Mouse (Mus musculus): ENCODE data around the gene Psen2.

DNA sequence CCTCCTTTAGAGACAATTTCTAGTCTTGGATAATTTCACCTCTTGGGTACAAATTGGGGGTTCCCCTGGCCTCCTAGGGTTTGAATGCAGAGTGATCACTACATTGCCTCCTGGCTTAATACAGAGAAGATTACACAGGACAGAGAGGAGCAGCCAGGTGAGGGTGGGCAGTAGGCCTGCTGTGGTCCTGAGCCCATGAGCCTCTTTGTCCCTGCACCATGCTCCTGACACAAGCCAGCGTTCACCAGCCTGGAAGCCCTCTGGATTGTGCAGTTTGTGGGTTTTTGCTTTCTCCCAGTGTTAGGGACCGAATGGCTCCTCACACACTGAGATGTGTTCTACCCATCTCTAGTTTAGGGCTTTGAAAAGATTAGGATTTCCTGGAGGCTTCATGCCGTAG lies 1.8 kb downstream of the Psen2 start:
- TF ChIP-seq CTCF (IDR thresholded peaks at IDR 0.05; ENCODE audit: low read depth, low read length) (no peak), GATA1 (IDR thresholded peaks at IDR 0.05; ENCODE audit: borderline replicate concordance, low read length) (no peak), TAL1 (conservative IDR thresholded peaks at IDR 0.05; ENCODE audit: low read depth, low read length) (no peak), GATA2 (IDR thresholded peaks at IDR 0.05; ENCODE audit: borderline replicate concordance, low read depth, low read length) (no peak), POLR2AphosphoS5 (IDR thresholded peaks at IDR 0.05; ENCODE audit: insufficient replicate concordance, low read depth, low read length) (no peak)

Data from G1E (cell line).